Mouse (Mus musculus): ENCODE measurements around the gene Rbm45.

GRCm38 (mm10) chr2:76418142-76418518, 48.3 kb downstream of the Rbm45 start:
- no peak for TF ChIP-seq GATA1 (IDR thresholded peaks at IDR 0.05; ENCODE audit: borderline replicate concordance, low read length)
- no peak for TF ChIP-seq FLI1 (IDR thresholded peaks at IDR 0.05; ENCODE audit: low read length)
